Mouse (Mus musculus) adrenal gland, adult 2 months (tissue): ENCODE measurements around the gene Spen. TPM values are rescaled to one million over a fixed set of nuclear protein-coding genes. Genes with fewer than 3 reads are reported as not detected.
"Not testable (repeated sequence)": the region's sequence is repeated elsewhere in the genome, so short reads cannot be mapped to it uniquely, and the experiment has no call there.

ENCODE experiments used
- DNase-seq: peaks from one replicate; pipeline ENCODE4 v3.0.0; 2021
- long read RNA-seq: library from polyadenylated mRNA; stranded (forward); transcript quantifications from one replicate; pipeline ENCODE4 v2.0.0, GENCODE M21; 2021
- polyA plus RNA-seq: library from polyadenylated mRNA; depleted of rRNA; stranded (reverse); fragments of >200 nt; gene quantifications from 2 replicates; pipeline ENCODE4 v1.2.3, GENCODE M21; 2012; rRNA removed
- total RNA-seq, 2 experiments: library from RNA; stranded (reverse); gene quantifications; 2 replicates each; pipeline ENCODE4 v1.2.3; 2021

Spen gene
- total RNA-seq (10 to 100 TPM; 37.8 to 55.3 TPM), polyA plus RNA-seq (63.9 and 76.4 TPM in 2 replicates)
- long read RNA-seq, partial matches to known transcripts = 0 of 2 reads
- long read RNA-seq, other reads (novel, unspliced or antisense) = 1 of 2 reads

DNA sequence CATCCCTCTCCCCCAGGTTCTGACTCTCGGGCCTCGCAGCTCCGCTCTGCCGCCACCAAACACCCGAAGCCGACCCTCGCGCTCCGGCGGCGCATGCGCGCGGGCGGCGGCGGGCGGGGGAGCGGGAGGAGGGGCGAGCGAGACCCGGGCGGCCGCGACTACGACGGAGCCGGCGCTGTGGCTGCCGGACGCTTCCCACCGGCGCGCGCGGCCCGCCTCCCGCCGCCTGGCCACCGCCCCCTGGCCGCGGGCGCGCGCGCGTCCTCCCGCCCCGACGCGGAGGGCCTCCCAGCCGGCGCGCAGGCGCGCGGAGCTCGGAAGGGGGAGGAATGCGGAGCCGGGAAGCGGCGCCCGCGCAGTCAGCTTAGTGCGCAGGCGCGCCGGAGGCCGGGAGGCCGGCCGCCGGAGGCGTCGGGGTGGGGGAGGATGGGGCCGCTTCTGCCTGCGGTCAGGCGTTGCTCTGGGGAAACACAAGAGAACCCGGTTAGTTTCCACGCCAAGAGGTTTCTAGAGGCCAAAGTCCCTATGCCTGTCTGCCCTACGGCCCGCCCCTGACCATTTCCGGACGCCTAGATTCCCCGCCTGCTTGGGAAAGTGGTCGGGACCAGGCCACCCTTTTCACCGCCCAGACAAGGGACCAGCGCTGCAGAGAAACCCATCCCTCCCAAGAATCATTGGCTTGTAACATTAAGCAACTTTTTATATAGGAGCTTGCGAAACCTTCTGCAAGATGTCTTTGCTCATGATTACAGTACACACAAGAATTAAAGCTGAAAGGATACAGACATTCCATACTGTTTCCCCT, at the start of gene Spen:
Gene Spen (minus strand): TSS at position 190 of the 805 bp plus-strand sequence.
- peak; percentile 97 for DNase-seq

DNA sequence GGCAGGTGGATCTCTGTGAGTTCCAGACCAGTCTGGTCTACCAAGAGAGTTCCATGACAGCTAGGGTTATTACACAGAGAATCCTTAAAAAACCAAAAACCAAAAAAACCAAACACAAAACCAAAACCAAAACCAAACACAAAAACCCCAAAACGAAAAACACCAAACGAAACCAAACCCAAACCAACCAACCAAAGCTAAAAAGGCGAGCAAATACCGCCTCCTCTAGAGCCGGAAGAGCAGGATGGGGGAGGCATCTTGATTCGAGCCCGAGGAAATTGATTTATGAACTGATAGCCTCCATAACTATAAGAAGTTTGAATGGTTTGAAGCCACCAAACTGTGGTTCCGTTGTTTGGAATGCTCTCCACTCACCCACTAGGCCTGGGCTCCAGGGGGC, 45.5 kb upstream of the Spen start:
- DNase-seq = no peak

DNA sequence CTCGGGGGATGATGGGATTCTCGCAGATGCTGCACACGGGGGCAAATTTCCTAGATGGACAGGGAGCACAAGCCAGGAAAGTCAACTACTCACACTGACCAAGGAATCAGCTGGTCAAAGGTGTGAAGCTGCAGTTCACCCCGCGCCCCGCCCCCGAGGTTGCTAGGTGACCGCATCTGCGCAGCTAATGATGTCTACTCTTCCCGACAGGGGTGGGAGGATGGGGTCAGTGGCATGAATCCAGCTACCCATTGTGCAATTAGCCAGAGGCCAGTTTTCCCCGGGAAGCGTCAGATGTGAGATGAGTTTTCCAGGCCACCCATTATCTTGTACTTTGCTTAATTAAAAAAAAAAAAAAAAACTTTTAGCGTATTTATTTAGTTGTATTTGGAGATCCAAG, 42.7 kb upstream of the Spen start:
- DNase-seq = no peak

DNA sequence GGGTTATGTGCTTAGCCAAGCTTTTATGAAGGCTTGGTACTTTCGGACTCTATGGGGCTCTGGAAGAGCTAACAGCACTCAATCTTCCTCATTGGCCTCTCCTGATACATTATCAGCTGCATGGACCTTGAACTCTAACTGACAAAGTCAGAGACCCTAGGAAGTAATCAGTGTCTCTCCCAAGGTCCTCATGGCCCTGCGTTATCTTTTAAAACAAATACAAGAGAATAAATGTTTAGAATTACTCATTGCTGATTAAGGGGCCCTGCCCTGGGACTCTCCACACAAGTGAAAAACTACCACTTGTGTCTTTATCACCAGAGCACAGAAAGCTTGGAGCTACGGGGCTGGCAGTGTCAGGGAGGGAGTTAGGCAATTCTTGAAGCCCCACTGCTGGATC, 40.4 kb upstream of the Spen start:
- DNase-seq = peak; percentile 51

DNA sequence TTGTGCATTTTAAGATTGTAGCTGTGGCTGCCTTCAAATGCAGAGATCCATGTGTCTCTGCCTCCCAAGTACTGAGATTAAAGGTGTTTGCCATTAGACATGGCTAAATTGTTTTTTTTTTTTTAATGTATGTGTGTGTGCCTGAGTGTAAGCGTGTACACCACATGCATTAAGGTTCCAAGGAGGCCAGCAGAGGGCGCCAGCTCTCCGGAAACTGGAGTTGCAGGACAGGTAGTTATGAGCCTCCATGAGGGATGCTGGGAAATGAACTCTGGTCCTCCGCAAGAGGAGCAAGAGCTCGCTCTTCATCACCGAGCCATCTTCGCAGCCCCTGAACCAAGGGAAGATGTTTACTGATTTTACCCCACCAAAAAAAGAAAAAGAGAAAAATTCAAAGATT, 38.5 kb upstream of the Spen start:
- no peak for DNase-seq

DNA sequence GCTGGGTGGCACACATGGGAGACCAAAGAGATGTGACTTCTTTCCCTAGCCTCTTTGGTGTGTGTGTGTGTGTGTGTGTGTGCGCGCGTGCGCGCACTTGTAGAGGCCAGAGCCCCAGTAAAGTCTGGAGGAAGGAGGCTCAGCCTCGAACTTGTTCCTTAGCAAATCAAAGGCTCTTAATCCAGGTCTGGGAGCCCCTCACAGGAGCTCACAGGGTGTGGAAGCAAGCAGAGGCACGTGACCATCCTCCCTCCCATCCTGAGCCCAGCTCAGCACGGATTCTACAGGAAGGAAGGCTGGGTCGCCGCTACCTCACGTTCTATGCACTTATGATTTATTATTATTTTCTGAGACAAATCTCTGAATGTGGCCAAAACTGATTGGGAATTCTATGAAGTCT, 38.0 kb upstream of the Spen start:
- DNase-seq = no peak

DNA sequence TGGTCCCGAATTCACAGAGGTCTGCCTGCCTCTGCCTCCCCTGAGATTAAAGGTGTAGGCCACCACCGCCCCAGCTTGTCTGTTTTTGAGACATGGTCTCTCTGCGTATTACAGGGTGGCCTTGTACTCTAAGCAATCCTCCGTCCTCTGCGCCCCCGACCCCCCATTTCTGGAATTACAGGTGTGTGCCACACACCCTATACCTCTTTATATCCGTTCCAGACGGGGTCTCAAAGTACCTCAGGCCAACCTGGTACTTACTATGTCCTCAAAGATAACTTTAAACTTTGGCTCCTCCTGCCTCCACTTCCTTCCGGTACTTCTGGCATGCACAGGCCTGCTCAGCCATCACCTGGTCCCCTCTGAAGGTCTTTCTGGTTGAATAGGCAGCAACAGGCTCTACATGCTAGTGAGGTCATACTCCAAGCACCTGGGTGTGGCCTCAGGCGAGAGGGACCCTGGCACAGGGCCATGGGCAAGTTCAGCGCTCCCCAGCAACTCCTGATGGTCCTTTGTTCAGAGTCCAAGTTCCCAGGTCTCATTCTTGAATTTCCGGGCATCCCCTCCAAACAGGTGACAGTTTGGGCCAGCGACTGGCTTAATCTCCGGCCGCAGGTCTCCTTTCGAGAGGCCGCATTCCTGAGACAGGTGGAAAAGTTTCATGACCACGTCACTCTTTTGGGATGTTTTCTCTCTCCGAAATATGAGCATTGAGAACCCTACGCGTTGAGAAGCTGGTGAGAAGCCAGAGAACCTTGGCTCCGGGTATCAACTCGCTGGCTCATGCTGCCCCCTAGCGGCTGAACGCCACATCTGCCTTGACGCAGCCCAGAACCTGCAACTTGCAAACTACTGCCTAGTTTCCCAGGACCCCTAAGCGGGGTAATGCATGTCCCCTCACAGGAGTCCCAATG, 36.6 kb upstream of the Spen start:
- DNase-seq = peak; percentile 90

DNA sequence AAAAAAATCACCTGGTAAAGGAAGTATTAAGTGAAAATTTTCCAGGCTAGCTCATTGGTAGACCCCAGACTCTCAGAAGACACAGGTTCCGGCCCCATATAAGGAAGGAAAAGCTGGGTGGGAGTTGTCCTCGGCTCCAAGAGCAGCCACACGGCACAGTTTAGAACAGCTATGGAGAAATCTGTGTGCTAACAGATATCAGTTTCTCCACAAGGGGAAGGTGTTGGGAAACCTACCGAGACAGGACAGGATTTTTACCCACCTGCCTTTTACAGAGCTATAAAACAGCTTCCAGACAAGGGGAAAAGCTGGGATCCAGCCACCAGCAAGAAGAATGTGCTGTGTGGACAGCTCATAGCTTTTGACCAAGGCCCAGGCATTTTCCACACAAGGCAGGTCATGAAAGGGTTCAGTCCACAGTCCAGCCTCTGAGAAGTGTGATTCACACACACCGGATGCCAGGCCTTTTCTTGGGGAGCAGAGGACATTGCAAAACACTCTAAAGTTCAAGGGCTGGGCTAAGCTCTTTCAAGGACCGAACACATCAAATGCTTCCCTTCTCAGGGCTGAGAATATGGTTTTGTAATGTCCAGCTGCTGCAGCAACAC, 35.1 kb upstream of the Spen start:
- peak; percentile 93 for DNase-seq

DNA sequence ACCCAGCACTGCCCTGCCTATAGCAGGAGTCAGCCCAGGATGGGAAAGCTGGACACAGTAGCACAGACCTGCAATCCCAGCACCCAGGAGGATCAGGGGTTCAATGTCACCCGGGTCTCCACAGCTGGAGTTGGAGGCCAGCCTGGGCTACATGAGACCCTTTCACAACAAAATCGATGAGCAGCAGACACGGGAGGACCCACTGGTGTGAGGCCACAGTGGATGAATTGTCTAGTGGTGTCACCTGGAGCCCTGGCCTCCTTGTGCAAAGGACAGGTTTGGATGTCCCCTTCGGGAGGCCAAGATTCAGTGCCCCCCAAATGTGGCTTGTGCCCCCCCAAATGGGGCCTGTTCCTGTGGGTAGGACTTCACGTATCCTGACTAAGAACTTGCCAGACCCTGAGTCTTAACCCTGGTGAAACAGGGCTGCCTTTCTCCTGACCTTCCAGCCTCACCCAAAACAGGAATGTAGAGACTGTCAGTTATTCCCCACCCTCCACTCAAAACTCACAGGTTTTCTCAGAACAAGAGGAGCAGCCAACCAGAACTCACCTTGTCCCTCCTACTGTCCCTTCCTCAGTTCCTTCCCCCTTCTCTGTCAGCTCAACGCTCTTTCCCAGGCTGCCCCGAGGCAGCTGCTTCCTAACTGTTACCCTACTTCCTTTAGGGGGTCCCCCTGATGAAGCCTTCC, 34.4 kb upstream of the Spen start:
- DNase-seq = no peak

DNA sequence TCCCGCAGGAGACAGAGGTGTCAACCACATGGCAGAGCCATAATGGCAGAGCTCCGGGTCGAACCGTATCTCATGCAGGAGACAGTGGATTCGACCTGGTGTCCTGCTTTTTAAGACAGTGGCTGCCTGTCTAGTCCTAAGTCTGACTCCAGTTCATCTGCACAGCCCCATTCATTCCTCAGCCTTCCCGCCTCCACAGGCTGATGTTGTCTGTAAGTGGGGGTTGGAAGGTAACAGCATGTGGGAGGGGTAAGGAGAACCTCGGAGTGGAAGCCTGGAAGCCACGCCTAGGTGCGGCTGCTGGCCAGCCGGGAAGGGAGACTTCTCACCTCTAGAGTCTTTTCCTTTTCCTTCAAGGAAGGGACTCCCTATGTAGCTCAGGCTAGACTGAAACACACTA, 33.5 kb upstream of the Spen start:
- DNase-seq = no peak

DNA sequence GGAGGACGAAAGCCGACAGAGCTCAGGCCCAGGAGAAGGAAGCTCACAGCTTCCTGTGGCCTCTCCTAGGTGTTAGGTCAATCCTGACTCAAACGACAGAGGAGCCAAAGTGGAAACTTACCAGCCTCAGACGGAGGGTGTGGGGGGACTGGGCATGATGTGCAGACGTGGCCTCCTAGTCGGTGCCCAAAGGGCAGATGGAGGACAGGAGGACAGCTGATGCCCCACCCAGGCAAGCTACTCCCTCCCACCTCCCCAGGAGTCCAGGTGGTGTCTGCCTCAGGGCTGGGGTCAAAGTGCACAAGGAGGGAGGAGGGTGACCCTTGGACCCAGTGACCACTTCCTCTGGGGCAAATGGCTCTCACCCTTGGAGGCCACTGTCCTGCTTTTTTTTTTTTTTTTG, 32.9 kb upstream of the Spen start:
- DNase-seq = peak; percentile 82

DNA sequence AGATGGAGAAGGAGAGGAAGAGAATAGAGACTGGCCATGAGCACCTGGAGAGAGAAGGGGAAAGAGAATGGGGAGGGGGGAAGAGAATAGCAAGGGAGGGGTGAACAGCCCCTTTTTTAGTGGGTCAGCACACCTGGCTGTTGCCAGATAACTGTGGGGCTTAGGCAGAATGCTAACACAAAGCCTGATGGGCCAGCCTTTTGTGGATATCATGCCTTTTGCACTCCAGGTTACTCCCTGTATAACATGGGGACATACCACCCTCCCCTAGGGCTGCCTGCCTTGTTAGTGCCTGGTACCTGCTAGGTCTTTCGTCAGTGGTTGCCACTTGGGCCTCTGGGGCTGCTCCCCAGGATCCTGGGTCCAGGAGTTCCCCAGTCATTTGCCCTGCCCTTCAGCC, 32.4 kb upstream of the Spen start:
- DNase-seq = no peak

DNA sequence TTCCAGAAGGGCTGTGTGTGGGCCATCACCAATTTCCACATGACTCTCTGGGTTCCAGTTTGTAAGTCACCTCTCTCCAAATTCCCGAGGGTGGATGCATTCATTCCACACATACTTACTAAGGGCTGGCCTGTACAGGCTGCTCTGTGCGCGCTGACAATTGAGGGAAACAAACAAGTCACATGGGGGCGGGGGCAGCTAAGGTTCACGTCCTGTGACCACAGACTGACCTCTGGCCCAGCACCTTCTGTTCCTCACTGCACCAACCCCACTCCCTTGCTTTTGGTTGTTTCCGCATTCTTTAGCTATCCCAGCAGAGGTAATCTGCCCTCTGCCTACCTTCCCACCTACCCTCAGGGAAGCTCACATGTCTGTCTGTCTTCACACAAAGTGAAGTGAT, 31.6 kb upstream of the Spen start:
- peak; percentile 71 for DNase-seq

DNA sequence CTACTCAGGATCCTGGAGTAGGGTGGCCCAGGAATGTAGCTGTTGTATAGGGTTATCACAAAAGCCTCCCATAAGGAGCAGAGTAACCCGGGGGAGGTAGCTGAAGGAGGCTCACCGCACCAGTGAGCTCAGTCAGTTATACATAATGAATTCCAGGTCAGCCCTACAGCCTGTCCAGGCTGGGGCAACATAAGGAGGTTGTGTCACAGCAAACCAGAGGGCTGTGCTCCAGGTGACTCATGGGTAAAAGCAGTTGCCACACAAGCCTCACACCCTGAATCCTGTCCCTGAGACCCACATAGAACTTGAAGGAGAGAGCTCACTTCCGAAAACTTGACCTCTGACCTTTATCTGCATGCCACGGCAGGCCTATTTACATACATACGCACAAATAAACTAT, 30.6 kb upstream of the Spen start:
- peak; percentile 59 for DNase-seq

DNA sequence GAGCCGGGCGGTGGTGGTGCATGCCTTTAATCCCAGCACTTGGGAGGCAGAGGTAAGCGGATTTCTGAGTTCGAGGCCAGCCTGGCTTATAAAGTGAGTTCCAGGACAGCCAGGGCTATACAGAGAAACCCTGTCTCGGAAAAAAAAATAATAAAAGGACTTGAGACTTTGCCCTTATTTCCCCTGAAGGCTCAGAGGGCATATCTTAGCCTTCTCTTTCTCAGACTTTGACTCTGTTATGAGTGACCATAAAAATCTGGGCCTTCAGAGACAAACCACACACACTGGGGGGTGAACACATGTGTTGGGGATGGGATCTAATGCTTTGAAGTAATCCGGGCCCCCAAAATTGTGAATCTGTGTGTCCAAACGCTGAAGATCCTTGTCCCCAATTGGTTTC, 28.8 kb upstream of the Spen start:
- not testable (repeated sequence) for DNase-seq

DNA sequence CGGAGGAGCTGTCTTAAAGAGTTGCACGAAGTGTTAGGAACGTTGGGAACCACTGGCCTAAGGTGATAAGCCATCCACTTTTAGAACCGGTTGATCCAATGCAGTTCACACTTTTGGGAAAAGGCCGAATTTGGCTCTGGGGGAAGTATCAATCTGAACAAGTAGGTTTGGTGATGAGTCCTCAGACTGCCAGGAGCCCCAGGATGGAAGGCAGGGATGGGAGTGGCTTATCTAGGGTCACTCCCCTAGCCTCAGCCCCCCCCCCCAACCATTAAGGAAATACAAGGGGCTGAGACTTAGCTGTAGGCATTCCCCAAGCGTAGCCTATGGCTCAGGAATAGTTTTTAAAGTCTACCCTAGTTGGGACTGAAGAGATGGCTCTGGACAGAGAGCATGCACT, 27.8 kb upstream of the Spen start:
- no peak for DNase-seq

DNA sequence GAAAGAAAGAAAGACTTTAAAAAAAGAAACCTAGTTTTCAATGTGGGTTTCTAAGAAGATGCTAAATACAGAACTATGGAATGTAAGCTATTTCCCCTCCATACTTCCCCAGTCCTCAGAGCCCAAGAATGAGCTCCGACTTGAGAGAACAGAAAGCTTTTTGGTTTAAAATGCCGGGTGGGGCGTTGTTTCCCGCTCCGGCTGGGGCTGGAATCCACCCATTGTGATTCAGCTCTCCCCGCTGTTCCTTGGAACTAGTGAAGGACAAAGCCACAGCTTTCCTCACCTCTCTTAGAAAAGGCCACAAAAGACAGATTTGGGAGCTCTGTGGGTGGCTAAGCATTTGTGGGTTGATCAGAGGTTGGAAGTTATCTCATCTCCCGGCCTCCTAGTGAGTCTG, 26.9 kb upstream of the Spen start:
- DNase-seq = peak; percentile 66

DNA sequence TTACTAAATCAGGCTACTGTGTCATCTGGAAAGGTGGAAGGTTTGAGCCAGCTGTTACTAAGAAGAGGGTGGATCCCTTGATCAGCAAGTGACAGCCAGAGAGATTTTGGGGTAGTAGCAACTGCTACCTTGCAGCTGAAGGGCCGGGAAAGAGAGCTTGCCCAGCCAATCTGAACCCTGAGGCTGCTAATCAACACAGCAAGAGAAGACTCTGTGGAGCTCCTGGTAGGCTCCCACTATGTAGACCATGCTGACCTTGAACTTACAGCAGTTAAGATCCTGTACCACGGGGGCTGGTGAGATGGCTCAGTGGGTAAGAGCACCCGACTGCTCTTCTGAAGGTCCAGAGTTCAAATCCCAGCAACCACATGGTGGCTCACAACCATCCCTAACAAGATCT, 26.3 kb upstream of the Spen start:
- no peak for DNase-seq

DNA sequence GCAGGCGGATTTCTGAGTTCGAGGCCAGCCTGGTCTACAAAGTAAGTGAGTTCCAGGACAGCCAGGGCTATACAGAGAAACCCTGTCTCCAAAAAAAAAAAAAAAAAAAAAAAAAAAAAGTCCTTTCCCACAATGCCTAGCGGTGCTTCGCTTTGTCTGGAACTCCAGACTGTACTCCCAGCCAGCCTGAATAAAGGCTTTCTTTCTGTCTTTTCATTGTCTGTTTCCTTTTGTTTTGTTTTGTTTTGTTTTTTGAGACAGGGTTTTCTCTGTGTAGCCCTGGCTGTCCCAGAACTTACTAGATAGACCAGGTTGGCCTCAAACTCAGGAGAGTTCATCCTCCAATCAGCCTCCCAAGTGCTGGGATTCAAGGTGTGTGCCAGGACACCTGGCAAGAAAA, 25.8 kb upstream of the Spen start:
- DNase-seq = no peak

DNA sequence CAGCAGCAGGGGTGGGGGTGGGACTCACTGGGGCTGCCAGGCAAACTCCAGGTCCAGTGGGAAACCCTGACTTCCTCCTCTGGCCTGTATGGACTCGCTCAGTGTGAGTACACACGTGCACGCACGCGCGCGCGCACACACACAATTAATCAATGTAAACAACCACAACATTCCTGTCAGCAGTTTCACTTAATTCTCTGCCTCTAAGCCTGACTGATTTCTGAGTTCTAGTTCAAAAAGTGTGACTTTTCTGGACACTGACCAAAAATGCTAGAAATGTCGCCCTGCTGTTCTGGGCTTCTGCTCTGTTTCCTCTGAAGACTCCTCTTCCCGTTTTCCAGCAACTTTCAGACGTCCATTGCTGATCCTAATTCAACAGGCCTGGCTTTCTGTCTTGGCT, 23.9 kb upstream of the Spen start:
- DNase-seq = no peak

DNA sequence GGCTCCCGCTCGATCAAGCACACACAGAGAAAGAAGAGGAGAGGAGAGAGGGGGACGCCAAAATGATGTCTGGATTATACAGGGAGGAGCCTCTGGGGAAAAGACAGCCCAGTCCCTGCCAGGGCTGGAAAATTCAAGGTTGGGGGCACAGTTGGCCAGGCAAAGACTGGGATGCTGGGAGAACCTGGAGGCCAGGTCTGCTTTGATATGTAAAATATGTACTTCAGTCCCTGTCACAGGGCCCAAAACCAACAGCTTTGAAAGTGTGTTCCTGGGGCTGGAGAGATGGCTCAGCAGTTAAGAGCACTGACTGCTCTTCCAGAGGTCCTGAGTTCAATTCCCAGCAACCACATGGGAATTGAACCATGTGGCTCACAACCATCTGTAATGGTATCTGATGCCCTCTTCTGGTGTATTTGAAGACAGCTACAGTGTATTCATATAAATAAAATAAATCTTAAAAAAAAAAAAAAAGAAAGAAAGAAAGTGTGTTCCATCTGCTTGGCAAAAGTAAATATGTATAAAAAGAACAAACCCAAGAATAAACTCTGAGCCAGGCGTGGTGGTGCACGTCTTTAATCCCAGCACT, 23.0 kb upstream of the Spen start:
- not testable (repeated sequence) for DNase-seq

DNA sequence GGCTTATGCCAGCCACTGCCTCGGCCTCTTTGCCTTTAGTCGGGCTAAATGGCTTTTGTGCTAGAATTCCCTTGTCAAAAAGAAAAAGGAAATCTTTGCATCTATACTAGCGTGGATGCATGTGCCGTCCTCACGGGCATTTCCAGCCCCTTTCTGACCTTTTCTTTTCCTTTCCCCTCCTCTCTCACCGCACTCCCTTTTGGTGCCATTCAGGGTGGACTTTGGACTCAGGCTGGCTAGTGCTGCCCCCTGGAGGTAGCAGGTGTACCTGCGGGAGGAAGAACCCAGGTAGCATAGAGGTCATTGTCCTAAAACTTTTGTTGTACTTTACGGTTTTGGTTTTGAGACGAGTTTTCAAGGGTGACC, 21.5 kb upstream of the Spen start:
- peak; percentile 88 for DNase-seq
